Mouse (Mus musculus) B cell, adult 2 months (primary cell): ENCODE measurements around the gene Nrde2.

Experiments
- DNase-seq, 2 experiments: peaks; one replicate each; pipeline ENCODE4 v3.0.0; 2022

Gene Nrde2

DNA sequence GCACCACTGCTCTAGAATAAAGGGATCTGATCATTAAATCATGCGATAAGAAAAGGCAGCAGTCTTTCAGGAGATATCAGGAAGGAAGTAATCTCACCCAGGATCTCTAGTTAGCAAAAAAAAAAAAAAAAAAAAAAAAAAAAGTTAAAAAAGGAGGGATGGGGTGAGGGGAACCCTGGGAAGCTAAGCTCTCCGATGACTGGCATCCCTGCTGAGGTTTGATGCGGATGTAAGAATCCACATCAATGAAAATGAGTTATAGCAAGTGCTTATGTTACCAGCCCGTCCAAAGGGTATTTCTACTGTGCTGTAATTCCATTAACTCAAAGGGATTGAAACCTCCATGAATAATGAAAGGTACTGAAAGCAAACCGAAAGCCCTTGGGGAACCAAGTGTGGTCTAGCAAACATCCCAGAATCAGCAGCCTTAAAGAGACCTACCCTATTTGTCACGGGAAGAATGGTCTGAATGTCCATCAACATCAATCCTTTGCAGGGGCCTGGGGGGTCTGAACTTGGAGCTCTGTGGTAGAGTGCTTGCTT lies 19.5 kb upstream of the Nrde2 start:
- DNase-seq: no peak

DNA sequence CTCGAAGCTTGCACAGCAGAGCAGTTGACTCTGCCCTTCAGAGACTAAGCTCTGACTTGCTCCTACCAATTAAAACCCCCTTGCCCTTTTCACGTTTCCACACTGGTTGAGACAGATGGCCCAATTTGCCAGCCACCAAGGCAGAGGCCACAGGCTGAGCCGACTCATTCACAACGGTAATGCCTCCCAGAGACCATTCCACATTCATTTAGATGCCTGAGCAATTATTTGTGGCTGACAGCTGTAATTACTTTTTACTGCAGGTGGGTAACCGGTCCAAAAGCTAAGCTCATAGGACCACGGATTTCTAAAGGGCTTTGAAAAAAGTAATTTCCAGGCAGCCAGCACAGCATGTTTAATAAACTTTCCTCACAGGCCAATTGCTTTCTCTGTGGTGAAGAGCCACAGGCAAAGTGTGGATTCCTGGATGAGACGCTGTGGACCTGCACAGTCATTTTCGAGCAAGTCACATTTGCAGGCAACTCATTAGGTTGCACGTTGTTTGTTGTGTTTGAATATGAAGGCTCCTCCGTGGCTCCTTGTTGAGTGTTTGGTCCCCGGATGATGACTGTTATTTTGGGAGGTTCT lies 17.1 kb upstream of the Nrde2 start:
- DNase-seq: no peak

DNA sequence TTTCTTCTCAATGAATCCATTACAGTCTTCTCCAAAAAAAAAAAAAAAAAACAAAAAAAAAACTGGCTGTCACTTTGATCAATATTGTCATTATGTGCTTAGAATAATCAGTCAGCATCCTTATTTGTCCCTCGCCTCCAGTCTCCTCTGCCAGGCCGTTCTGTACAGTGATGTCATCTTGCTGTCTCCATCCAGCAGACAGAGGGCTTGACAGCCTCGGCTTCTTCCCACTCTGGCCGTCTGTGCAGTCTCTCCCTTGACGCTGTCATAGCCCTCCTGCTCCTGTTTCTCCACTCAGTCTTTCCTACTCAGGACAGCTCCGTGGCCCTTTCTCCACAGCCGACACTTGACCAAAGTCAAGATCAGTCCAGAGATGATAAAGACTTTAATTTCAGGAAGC lies 13.0 kb upstream of the Nrde2 start:
- no peak for DNase-seq

DNA sequence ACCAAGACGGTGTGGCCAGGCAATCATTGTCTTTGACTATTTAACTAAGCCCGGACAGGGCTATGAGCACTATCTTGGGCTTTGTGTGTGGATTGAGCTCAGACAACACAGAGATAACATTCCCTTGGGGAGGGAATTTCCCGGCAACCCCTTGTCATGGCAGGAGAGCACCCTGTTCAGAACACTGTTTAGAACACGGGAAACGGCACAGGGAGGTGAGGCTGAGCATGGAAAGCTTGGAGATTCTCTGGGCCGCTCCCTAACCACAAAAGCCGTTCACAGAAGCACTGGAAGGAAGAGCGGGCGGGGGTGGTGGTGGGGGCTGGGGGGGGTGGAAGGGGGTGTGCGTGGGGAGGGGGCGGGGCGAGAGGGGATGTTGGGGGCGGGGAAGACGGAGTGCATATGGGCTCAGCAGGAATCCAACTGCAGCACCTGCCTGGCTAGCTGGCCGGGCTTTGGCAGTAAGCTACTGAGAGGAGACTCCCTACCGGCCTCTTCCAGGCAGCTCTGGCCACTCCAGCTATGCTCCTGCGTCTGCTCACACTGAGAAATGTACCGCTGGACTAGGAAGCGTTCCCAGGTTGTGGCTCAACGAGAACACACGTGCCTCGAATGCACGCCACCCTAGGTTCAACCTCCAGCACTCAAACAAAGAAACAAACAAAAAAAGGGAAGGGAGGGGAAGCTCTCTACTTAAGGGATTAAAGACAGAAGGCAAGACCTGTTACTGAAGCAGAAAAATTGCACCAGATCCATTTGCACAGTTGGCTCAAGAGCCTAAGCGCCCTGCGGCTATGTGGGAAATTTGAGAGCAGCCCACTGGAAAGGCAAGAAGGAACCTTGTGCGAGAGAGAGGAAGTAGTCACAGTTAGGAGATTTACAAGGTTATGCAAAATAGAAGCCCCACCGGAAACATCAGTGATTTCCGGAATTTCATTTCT lies 8.7 kb upstream of the Nrde2 start:
- peak; percentile 55 to 63 for DNase-seq

DNA sequence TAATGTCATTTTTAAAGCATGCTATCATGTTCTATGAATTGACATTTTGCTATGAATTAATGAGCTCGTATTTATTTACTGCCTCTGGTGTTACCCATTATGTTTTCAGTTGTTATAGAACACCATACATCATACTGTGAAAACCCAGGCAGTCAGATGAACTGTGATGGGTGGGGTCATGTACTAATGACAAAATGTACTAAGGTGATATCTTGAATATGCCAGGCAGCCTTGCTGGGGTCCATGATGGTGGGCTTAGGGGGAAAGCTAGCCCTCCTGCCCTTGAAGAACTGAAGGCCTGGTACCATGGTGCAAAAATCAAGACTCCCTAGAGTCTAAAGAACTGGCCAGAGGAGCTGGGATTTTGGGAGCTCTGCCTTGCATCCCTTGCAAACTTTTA lies 8.0 kb upstream of the Nrde2 start:
- DNase-seq: no peak

DNA sequence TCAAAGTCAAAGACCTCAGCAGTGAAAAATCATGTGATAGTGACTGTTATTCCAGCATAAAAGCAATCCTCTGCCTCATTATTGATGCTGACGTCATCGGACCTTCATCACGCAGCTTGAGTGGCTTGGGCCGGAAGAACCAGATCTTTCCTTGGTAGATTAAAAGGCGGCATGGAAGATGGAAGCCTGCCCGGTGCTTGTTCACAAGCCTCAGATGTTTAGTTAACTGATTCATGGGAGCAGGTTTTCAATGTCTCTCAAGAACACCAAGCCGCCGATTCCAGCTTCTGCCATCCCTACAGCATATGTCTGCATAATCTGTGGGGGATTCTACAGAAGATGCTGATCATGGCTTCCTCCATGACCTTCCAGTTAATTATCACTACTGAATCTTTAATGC lies 7.5 kb upstream of the Nrde2 start:
- no peak for DNase-seq

DNA sequence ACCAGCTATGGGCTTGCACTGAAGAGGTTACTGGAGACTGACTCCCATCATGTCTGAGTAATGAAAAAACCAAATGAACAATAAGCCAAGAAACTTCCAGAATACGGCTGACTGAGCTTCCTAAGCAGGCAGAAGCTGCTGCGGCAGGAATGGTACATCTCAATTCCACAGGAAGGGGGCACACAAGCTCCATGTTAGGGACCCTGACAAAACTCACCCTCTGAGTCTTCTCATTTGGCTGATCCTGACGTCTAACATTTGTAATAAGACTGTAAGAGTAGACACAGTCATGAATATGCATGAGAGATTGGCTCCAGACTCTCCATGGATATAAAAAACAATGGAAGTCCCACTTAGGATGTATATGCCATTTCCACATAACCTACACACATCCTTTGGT lies 6.7 kb upstream of the Nrde2 start:
- DNase-seq: peak; percentile 48 to 63

DNA sequence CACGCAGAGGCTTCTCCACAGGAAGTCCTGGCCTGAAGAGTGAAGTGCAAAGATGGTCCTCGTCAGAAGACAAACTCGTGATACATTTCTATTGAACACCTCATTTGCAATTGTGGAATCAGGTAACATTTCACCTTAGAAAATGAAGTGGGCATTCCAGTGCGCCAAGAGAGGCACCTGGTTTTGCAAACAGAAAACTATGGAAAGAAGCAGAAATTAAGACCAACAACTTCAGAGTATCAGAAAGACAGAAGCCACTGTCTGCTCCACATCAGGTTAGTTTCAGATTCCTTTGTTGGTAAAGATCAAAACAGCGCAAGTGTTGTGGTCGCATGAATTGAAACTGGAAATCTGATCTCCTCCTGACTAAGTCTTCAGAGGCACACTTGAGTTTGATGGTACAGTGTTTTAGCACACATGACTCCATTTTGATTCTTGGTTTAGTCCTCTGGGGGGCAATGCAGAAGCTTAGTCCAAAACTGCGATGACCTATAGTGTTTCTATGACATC lies 5.6 kb upstream of the Nrde2 start:
- DNase-seq: no peak

DNA sequence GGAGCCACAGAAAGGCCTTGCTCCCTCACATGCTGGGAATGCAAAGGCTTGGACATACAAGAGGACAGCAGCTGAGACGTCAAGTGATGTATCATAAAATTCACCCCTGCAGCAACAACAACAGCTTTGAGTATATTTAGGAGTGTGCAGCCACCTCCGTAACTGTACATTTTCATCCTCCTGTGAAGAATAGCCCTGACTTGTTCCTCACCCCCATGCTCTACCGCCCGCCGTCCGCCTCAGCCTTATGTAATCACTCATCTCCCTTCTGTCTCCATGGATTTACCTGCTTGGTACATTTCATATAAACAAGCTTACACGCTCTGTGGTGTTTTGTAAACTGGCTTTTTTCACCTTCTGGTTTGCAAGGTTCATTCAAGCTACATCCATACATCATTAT lies 7.0 kb downstream of the Nrde2 start:
- no peak for DNase-seq

DNA sequence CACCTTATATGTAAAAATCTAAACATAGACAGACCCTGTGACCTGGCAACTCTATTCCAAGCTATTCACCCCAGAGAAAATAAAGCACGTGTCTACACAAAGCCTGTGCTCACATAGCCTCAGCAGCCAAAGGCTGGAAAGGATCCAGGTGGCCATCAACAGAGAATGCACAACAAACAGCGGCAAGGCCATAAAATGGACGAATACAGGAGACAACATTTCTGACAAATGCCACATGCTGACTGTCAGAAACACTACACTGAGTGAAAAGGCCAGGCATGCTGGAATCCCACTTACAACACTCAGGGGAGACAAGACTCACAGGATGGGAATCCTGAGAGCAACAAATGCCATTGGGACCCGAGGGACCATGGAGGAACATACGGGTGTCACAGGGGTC lies 15.2 kb downstream of the Nrde2 start:
- no peak for DNase-seq

DNA sequence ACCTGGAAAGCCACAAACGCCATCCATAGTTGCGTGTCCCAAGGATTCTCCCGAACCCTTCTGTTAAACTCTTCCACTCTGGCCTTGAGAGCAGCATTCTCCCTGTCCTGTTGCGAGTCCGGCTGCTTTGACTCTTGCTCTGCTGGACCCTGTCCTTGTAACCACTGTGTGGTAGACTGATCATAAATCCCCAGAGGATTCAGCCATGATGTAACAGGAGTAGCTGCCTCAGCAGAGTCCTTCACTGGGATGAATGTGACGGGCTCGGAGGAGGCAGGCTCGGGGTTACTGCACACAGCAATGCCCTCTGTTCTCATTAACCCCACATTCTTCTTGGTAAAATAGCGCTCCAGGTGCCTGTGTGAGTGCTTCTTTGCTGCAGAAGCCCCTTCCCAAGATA lies 15.7 kb downstream of the Nrde2 start:
- no peak for DNase-seq

DNA sequence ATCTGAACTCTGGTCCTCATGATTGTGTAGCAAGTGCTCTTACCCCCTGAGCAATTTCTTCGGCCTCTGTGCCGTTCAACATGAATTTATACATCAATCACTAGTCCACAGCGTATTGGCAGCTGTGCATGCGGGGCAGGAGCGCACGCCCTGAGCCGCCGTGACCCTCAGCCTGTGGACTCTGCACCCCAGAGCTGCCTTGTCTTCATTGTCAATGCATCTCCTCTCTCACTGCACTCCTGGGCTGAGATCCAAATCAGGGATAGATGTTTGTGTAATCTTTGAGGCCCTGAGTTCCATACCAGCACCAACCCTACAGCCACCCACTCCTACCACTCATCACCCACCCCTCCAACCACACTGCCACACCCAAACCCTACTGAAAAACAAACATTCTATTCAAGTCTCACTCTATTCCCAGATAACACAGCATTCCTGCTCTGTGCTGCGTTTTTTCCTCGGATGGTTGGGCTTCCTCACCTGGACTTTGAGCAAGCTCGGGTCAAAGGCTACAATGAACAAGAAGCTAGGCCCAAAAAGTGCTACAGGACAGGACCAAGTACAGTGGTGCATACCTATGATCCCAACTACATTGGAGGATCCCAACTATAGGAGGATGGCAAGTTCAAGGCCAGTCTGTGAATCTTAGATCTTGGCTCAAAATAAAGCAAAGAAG lies 16.5 kb downstream of the Nrde2 start:
- no peak for DNase-seq

DNA sequence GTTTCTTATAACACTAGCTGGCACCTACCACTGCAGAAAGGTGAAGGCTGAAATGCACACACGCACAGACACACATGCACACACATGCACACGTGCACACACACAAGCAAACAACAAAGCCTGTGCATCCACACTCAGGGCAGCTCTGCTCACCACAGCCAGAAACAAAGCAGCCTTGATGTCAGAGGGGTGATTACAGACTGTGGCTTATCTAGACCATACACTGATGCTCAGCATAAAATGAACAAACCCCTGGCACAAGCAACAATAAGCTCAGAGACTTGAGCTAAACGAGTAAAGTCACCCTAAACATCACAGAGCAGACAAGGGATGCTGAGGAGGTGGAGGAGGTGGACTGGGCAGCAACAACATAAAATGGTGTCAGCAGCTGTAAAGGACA lies 24.3 kb downstream of the Nrde2 start:
- DNase-seq: no peak

DNA sequence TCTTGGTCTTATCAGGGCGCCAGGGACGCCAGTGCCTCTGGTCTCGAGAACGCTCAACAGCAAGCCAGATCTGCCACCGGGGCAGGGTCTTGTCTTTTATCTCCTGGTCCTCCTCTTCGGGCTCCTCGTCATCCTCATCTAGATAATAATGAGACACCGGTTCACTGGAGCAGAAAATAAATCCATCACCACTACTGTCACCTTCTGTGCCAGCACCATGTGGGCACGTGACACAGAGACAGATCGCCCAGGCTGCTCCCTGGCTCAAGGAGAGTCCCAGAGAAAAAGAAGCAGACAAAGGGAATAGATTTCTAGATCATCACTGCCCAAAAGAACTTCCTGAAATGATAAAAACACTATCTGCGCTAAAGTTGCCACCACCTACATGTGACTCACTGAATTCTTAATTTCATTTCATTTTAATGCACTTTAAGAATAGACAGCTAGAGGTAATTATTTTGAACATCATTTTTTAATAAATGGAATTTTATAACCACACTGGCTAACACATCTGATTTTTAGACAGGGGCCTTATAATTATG lies 25.0 kb downstream of the Nrde2 start:
- DNase-seq: no peak

DNA sequence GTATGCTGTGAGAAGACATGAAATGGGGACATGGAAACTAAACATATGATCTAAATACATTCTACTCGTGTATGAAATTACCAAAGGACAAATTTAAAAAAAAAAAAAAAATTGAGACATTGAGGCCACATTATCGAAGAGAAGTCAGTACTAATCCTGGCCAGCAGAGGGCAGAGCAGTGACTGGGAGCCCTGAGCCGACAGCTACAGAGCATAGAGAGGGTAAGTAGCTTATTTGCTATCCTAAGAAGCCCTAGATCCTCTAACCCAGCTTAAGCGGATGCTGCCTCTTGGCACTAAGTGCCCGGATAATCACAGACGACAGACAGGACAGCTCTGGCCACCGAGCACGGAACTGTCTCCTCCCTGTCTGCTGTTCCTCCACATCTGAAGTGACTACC lies 27.8 kb downstream of the Nrde2 start:
- DNase-seq: peak; percentile 81

DNA sequence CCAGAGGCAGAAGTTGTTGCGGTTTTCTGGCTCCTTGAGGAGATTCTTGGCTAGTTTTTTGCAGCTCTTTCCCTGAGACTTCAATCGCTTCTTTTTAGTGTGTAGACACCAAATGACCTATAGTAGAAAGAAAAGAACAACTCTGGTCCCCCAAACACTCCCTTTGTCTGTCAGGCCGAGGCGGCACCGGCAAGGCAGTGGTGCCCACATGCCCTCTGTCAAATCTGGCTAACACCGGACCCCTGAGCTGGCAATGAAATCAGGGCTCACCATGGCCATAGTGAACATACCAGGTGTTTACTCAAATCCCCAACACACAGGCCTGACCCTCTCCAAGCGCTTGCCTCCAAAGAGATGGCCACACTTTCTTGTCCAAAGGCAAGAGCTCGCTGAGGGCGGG lies 28.3 kb downstream of the Nrde2 start:
- no peak for DNase-seq

DNA sequence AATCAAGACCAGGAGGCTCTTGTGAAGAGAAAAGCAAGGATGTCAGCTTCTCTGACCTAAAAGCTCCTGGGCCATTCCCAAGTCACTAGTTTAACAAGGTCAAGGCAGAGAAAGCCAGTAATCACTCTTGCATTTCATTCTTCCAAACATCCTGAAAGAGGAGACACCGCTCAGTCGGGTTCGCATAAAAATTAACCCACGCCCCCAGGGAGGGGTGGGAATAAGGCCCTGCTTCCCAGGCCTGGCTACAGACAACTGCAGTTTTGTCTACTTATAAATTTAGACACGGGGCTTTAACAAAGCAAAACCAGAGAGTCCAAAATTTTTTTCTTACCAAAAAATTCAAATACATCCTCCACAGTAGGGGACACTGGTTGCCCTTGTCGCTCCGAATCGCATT lies 30.5 kb downstream of the Nrde2 start:
- no peak for DNase-seq

DNA sequence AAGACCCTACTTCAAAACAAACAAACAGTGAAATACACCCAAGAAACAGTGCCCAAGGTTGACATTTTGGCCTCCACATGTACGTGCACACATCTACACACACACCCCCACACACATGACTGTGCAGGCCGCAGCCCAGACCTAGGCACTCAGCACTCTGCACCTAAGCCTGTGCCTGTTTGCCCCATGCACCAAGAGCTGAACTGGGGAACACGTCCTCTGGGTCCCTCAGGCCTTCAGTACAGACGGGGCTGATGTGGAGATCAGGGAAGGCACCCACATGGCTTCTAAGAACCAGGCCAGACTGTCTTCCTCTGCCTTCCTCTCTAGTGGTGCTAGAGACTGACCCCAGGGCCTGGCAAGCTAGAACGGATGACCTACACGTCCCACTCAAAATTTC lies 30.9 kb downstream of the Nrde2 start:
- no peak for DNase-seq

DNA sequence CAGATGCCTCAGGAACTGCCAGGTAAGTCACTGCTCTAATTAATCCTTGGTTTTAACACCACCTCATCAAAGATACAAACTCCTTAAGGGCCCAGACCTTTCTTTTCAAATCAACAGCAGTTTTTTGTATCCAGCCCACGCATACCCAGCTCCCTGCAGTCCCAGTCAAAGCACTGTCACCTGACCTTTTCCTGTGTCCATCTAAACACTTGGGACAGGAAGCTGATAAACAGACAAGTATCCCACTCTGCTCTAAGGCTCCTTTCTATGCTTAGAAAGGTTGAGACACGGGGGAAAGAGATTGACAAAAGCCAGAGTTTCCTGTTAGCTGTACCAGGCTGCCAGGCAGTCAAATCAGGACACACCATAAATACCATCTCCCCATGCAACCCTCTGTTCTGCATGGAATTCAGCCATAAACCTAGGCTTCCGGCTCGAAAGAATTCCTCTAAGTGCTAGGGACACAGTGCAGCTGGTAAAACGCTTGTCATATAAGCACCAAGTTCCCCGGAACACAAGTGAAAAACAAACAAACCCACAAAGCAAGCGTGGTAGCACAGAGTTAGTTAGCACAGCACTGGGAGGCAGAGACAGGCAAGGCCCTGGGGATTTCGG lies 31.5 kb downstream of the Nrde2 start:
- DNase-seq: no peak

DNA sequence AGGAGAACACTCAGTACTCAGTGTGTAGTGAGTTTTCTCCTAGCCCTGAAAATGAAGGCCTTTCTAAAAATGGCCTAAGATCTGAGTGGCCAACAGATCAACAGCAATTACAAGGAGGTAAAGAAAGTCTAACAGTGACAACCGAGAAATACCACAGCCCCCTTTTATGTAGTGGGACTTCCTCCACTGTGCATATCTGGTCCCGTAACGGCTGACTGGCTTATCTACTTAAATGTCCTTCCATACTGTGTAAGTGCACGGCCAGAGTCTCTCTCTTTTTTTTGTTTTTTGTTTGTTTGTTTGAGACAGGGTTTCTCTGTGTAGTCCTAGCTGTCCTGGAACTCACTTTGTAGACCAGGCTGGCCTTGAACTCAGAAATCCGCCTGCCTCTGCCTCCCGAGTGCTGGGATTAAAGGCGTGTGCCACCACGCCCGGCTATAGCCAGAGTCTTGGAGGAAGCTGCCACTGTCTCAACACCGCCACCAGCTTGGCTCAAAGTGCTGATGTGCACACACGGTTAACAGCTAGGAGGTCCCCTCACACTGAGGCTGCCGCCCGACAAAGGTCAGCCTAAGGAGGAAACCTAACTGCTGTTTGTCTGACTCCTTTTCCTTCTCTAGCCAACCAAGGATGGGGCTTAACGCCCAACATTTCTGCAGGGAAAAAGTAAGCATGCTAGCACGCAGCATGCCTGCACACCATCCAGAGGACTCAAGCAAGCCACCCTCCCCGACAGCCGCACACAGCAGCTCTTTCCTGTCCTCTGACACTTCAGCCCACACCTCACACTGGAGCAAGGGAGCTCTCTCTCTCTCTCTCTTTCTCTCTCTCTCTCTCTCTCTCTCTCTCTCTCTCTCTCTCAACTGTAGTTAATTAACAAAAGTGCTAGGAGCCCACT lies 32.2 kb downstream of the Nrde2 start:
- no peak for DNase-seq

DNA sequence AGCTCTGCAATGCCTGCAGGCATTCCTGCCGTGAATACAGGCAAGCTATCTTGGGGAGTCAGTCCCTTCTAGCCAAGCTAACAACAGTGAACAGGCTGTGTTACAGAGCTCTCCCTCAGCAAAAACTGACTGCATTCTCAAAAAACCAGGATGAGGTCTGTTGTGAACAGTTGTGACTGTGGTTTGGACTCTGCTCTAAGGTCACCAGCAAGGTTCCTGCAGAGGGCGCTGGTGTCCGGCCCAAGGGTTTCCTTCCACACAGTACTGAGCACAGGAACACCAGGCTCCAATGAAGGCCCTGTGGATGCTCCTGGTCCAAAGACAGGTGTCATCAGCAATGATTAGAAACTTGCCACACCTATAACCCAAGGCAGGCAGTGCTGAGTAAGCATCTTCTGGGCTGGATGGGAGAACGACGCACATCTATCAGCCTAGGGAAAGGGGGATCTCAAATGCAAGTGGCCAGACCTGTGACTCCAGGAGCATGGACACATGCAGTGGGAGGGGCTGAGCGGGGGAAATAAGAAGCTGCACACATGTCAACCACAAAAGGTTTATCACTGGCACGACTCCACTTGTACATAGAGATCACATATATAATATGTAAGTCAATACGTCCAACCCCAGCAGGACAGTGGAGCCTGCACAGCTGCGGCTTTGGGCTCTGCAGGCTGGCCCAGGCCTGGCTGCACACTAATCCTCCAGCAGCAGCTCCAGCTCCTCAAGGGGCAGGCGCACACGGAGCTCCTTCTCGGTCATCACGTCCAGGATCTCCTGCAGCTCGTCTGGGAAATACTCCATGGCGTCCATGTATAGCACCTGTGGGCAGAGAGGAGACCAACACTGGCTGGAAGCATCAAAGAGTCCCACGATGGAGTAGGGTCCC lies 34.3 kb downstream of the Nrde2 start:
- DNase-seq: peak in 1 of 2 experiments; percentile 13
